Mouse (Mus musculus) G1E (cell line): ENCODE results near the gene Slc29a1.

Experiments used
- CTCF ChIP-seq: IDR thresholded peaks from 2 replicates; pipeline ENCODE4 v1.5.1; 2012; ENCODE audit warnings: low read depth, low read length, inconsistent platforms, mixed read lengths
- GATA1 ChIP-seq: IDR thresholded peaks from 2 replicates; pipeline ENCODE4 v1.6.1; 2012; ENCODE audit warnings: borderline replicate concordance, low read length, inconsistent platforms, mixed read lengths
- TAL1 ChIP-seq: conservative IDR thresholded peaks from 2 replicates; pipeline ENCODE4 v1.6.1; 2012; ENCODE audit warnings: low read depth, low read length, inconsistent platforms, mixed read lengths

GRCm38 (mm10) chr17:45612921-45613320 lies 13.5 kb upstream of the Slc29a1 start:
- TF ChIP-seq CTCF (no peak), TAL1 (no peak), GATA1 (no peak)
